Mouse (Mus musculus): ENCODE measurements around the gene Ahnak. TPM values are rescaled to one million over a fixed set of nuclear protein-coding genes. Genes with fewer than 3 reads are reported as not detected.
A peak's percentile ranks its signal among the peaks of the same experiment; 100 is the strongest.

Ahnak gene
- total and polyA plus RNA-seq, 2 experiments: 1.2 to 10.9 TPM

DNA sequence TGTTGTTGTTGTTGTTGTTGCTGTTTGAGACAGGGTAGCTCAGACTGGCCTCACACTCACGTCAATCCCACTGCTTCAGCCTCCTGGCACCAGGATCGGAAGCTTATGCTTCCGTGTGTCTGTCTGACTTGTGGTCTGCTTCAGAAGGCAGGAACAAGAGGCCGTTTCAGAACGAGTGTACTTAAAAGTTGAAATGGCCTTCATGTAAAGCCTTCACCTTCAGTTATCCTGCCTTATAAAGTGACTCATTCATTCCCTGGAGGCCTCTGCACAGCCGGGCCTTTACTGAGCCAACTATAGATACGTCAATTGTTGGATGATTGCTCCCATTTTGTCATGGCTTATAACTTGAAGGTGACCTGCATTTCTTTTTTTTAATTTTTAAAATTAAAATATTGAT, 70.3 kb downstream of the Ahnak start:
- no peak overlapping the region for H3K9ac ChIP-seq (ENCODE audit: low read depth, low read length)
- 0 out of 2 replicates have a peak, but pooled peaks cover 2% of the 10 kb centered on the region for H3K79me2 ChIP-seq (ENCODE audit: control insufficient read depth, insufficient read depth, low read length)
- no peak for DNase-seq (ENCODE audit: extremely low read depth, low read depth, low spot score)
- TF ChIP-seq POLR2A (IDR thresholded peaks at IDR 0.05; ENCODE audit: extremely low read depth, insufficient read depth, low read length) (no peak), CTCF (IDR thresholded peaks at IDR 0.05; ENCODE audit: low read depth, low read length) (no peak)
- H3K36me3 ChIP-seq (ENCODE audit: control insufficient read depth, insufficient read depth, low read length): no peaks in the 10 kb centered on the region
- H3K27me3 ChIP-seq (ENCODE audit: control insufficient read depth, insufficient read depth, low read length): no peaks in the 10 kb centered on the region
- no peak overlapping the region for H3K27ac ChIP-seq (replicated peaks; ENCODE audit: insufficient read depth, low read depth, low read length)
- 90% methylated on average over 7 of the region's 7 CpGs for WGBS
- H3K4me3 ChIP-seq (ENCODE audit: insufficient read depth, low read depth, low read length): no peak overlapping the region
- no peaks in the 10 kb centered on the region for H3K4me1 ChIP-seq (ENCODE audit: control insufficient read depth, insufficient read depth, low read length)

DNA sequence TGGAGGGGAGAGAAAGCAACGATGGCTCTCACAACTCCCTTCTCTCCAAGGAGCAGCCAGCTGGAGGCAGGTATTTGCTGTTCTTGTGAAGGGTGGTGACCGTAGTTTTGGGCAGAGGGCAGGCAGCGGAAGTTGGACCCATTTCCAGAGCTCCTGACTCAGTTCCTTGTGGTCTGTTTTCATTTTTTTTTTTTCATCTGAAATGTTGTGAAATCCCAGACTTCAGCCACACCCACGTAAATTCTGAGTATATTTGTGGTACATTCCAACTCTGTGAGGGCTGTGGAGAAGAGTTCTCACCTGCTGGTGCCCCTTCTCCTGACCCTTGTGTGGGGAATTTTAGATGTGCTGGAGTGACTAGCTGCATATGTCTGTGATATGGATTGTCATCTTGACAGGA, 71.0 kb downstream of the Ahnak start:
- Histone ChIP-seq H3K27ac (replicated peaks; ENCODE audit: insufficient read depth, low read depth, low read length) (no peak overlapping the region), H3K79me2 (ENCODE audit: control insufficient read depth, insufficient read depth, low read length) (0 out of 2 replicates have a peak, but pooled peaks cover 2% of the 10 kb centered on the region), H3K4me3 (ENCODE audit: insufficient read depth, low read depth, low read length) (no peak overlapping the region), H3K9ac (ENCODE audit: low read depth, low read length) (no peak overlapping the region), H3K36me3 (ENCODE audit: control insufficient read depth, insufficient read depth, low read length) (no peaks in the 10 kb centered on the region), H3K27me3 (ENCODE audit: control insufficient read depth, insufficient read depth, low read length) (no peaks in the 10 kb centered on the region), H3K4me1 (ENCODE audit: control insufficient read depth, insufficient read depth, low read length) (no peaks in the 10 kb centered on the region)
- TF ChIP-seq CTCF (IDR thresholded peaks at IDR 0.05; ENCODE audit: low read depth, low read length) (no peak), POLR2A (IDR thresholded peaks at IDR 0.05; ENCODE audit: extremely low read depth, insufficient read depth, low read length) (no peak)
- WGBS: 47% methylated on average over 4 of the region's 4 CpGs
- peak; percentile 18 for DNase-seq (ENCODE audit: extremely low read depth, low read depth, low spot score)

DNA sequence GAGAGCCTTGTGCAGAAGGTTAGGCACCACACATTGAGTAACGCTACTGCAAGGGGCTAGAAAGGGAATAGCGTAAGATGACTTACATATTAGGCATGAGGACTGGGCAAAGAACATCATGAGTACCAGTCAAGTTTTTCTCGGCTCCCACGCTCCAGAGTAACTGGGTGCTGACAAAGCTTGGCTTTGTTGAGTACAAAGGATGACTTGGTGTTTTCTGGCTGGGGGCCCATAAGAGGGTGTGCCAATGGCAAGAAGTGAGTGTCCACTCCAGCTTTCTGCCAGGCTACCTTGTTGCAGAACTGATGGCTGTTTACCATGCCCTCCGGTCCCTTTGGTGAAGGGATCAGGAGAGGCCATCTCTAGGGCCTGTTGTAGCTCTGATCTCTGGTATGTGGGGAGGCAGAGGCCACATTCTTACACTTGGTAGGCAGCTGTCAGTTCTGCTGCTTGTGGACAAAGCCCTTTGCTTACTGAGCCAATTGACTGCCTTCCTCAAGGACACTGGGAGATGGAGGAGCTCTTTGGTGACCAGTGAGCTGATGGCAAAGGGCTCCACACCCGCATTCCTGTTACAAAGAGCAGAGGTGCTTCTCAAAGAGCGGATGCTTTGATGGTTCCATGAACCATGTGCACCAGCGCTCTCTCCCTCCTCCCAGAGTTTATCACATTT, 72.3 kb downstream of the Ahnak start:
- no peaks in the 10 kb centered on the region for H3K36me3 ChIP-seq (ENCODE audit: control insufficient read depth, insufficient read depth, low read length)
- TF ChIP-seq POLR2A (IDR thresholded peaks at IDR 0.05; ENCODE audit: extremely low read depth, insufficient read depth, low read length) (no peak), CTCF (IDR thresholded peaks at IDR 0.05; ENCODE audit: low read depth, low read length) (no peak)
- H3K27ac ChIP-seq (replicated peaks; ENCODE audit: insufficient read depth, low read depth, low read length): no peak overlapping the region
- DNase-seq (ENCODE audit: extremely low read depth, low read depth, low spot score): peak; percentile 41
- H3K4me3 ChIP-seq (ENCODE audit: insufficient read depth, low read depth, low read length): no peak overlapping the region
- H3K27me3 ChIP-seq (ENCODE audit: control insufficient read depth, insufficient read depth, low read length): no peaks in the 10 kb centered on the region
- no peaks in the 10 kb centered on the region for H3K4me1 ChIP-seq (ENCODE audit: control insufficient read depth, insufficient read depth, low read length)
- H3K79me2 ChIP-seq (ENCODE audit: control insufficient read depth, insufficient read depth, low read length): 0 out of 2 replicates have a peak, but pooled peaks cover 5% of the 10 kb centered on the region
- H3K9ac ChIP-seq (ENCODE audit: low read depth, low read length): no peak overlapping the region
- 83% methylated on average over 8 of the region's 8 CpGs for WGBS

GRCm38 (mm10) chr19:9062822-9063221, 73.7 kb downstream of the Ahnak start:
- H3K9ac ChIP-seq (ENCODE audit: low read depth, low read length): no peak overlapping the region
- no peaks in the 10 kb centered on the region for H3K4me1 ChIP-seq (ENCODE audit: control insufficient read depth, insufficient read depth, low read length)
- H3K36me3 ChIP-seq (ENCODE audit: control insufficient read depth, insufficient read depth, low read length): no peaks in the 10 kb centered on the region
- no peaks in the 10 kb centered on the region for H3K27me3 ChIP-seq (ENCODE audit: control insufficient read depth, insufficient read depth, low read length)
- no peak overlapping the region for H3K27ac ChIP-seq (replicated peaks; ENCODE audit: insufficient read depth, low read depth, low read length)
- DNase-seq (ENCODE audit: extremely low read depth, low read depth, low spot score): no peak
- H3K4me3 ChIP-seq (ENCODE audit: insufficient read depth, low read depth, low read length): no peak overlapping the region
- peaks cover 7% of the 10 kb centered on the region; the same call in 1 of the 2 replicates for H3K79me2 ChIP-seq (ENCODE audit: control insufficient read depth, insufficient read depth, low read length)
- WGBS: 62% methylated on average over 2 of the region's 2 CpGs
- no peak for TF ChIP-seq POLR2A (IDR thresholded peaks at IDR 0.05; ENCODE audit: extremely low read depth, insufficient read depth, low read length)
- no peak for TF ChIP-seq CTCF (IDR thresholded peaks at IDR 0.05; ENCODE audit: low read depth, low read length)

GRCm38 (mm10) chr19:9063831-9064230, 74.7 kb downstream of the Ahnak start:
- Histone ChIP-seq H3K9ac (ENCODE audit: low read depth, low read length) (no peak overlapping the region), H3K36me3 (ENCODE audit: control insufficient read depth, insufficient read depth, low read length) (peaks cover 2% of the 10 kb centered on the region; the same call in 1 of the 2 replicates), H3K27me3 (ENCODE audit: control insufficient read depth, insufficient read depth, low read length) (no peaks in the 10 kb centered on the region), H3K4me1 (ENCODE audit: control insufficient read depth, insufficient read depth, low read length) (no peaks in the 10 kb centered on the region), H3K4me3 (ENCODE audit: insufficient read depth, low read depth, low read length) (no peak overlapping the region), H3K27ac (replicated peaks; ENCODE audit: insufficient read depth, low read depth, low read length) (no peak overlapping the region), H3K79me2 (ENCODE audit: control insufficient read depth, insufficient read depth, low read length) (peaks cover 7% of the 10 kb centered on the region; the same call in 1 of the 2 replicates)
- DNase-seq (ENCODE audit: extremely low read depth, low read depth, low spot score): no peak
- WGBS: 90% methylated on average over 3 of the region's 3 CpGs
- TF ChIP-seq CTCF (IDR thresholded peaks at IDR 0.05; ENCODE audit: low read depth, low read length) (no peak), POLR2A (IDR thresholded peaks at IDR 0.05; ENCODE audit: extremely low read depth, insufficient read depth, low read length) (no peak)
